Mouse (Mus musculus) embryonic facial prominence, embryonic 13.5 days (tissue): ENCODE measurements around the gene Mpp6. TPM values are rescaled to one million over a fixed set of nuclear protein-coding genes. Genes with fewer than 3 reads are reported as not detected.

ENCODE experiments used
- ATAC-seq: fragments of 200-750 bp; cut with Nextera tagmentation; 2 replicates; pipeline ENCODE4 v1.8.0; 2017; ENCODE audit warnings: low read depth; ENCODE audit not compliant: insufficient number of reproducible peaks, insufficient read depth, low FRiP score, low TSS enrichment
- H3K27ac ChIP-seq: fragments of 300-500 bp; sonication (generic); 2 replicates; pipeline ENCODE4 v1.5.1; 2015; ENCODE audit warnings: moderate library complexity, mild to moderate bottlenecking, inconsistent platforms
- H3K27me3 ChIP-seq: fragments of 300-500 bp; sonication (generic); 2 replicates; pipeline ENCODE4 v1.6.1; 2015; ENCODE audit warnings: mild to moderate bottlenecking, inconsistent platforms
- H3K36me3 ChIP-seq: fragments of 300-500 bp; sonication (generic); 2 replicates; pipeline ENCODE4 v1.6.1; 2015; ENCODE audit warnings: mild to moderate bottlenecking, inconsistent platforms
- H3K4me1 ChIP-seq: fragments of 300-500 bp; sonication (generic); 2 replicates; pipeline ENCODE4 v1.6.1; 2015; ENCODE audit warnings: inconsistent platforms
- H3K4me2 ChIP-seq: fragments of 300-500 bp; sonication (generic); 2 replicates; pipeline ENCODE4 v1.6.1; 2015; ENCODE audit warnings: moderate library complexity, mild to moderate bottlenecking, inconsistent platforms
- H3K4me3 ChIP-seq: fragments of 300-500 bp; sonication (generic); 2 replicates; pipeline ENCODE4 v1.5.1; 2015; ENCODE audit warnings: mild to moderate bottlenecking, inconsistent platforms
- H3K9ac ChIP-seq: fragments of 300-500 bp; sonication (generic); 2 replicates; pipeline ENCODE4 v1.6.1; 2015; ENCODE audit warnings: mild to moderate bottlenecking, inconsistent platforms
- H3K9me3 ChIP-seq: fragments of 300-500 bp; sonication (generic); 2 replicates; pipeline ENCODE4 v1.6.1; 2016; ENCODE audit warnings: inconsistent platforms
- WGBS: fragments of 180-500 bp; shearing (Covaris S2); methylation state at CpG from one replicate; pipeline ENCODE4 v1.1.7; 2015; ENCODE audit warnings: mixed read lengths; 5-methylcytosine and 5-hydroxymethylcytosine counted together
- polyA plus RNA-seq: library from polyadenylated mRNA; unstranded; fragments of >200 nt; fragmentation: Nextera tagmentation; extraction: Ambion mirVana; gene quantifications from 2 replicates; pipeline ENCODE4 v1.2.1, GENCODE M21; 2015

Gene Mpp6
- polyA plus RNA-seq: 54.8 and 56.6 TPM in 2 replicates

GRCm38 (mm10) chr6:50109757-50110378, at the start of gene Mpp6:
TSS of gene Mpp6 (plus strand) at chr6:50110241.
- under 1% methylated on average over 70 of the region's 74 CpGs for WGBS

GRCm38 (mm10) chr6:50066172-50066571, 43.9 kb upstream of the Mpp6 start:
- 86% methylated on average over 6 of the region's 6 CpGs for WGBS

More at GRCm38 (mm10) chr6:50109757-50110378, at the start of gene Mpp6:
- peak; percentile 83 for ATAC-seq
- H3K9ac ChIP-seq: peak within 1 kb of the TSS; percentile 88
- peak within 1 kb of the TSS; percentile 75 for H3K27ac ChIP-seq
- H3K4me3 ChIP-seq: peak within 1 kb of the TSS; percentile 80
- no peaks in the 10 kb centered on the region for H3K36me3 ChIP-seq
- peaks cover 7% of the 10 kb centered on the region; the same call in 1 of the 2 replicates for H3K27me3 ChIP-seq
- no peaks in the 10 kb centered on the region for H3K9me3 ChIP-seq
- peak within 1 kb of the TSS; percentile 79 for H3K4me2 ChIP-seq
- peaks cover 17% of the 10 kb centered on the region for H3K4me1 ChIP-seq

GRCm38 (mm10) chr6:50068490-50068889, 41.6 kb upstream of the Mpp6 start:
- H3K27ac ChIP-seq: no peak overlapping the region
- H3K4me1 ChIP-seq: no peaks in the 10 kb centered on the region
- no peak overlapping the region for H3K4me2 ChIP-seq
- H3K9me3 ChIP-seq: no peaks in the 10 kb centered on the region
- H3K4me3 ChIP-seq: no peak overlapping the region
- no peak for ATAC-seq
- H3K36me3 ChIP-seq: no peaks in the 10 kb centered on the region
- H3K27me3 ChIP-seq: no peaks in the 10 kb centered on the region
- no peak overlapping the region for H3K9ac ChIP-seq

More at GRCm38 (mm10) chr6:50066172-50066571, 43.9 kb upstream of the Mpp6 start:
- Histone ChIP-seq H3K9ac (no peak overlapping the region), H3K27ac (no peak overlapping the region), H3K4me1 (no peaks in the 10 kb centered on the region), H3K27me3 (no peaks in the 10 kb centered on the region), H3K4me3 (no peak overlapping the region), H3K4me2 (no peak overlapping the region), H3K36me3 (no peaks in the 10 kb centered on the region), H3K9me3 (no peaks in the 10 kb centered on the region)
- no peak for ATAC-seq

DNA sequence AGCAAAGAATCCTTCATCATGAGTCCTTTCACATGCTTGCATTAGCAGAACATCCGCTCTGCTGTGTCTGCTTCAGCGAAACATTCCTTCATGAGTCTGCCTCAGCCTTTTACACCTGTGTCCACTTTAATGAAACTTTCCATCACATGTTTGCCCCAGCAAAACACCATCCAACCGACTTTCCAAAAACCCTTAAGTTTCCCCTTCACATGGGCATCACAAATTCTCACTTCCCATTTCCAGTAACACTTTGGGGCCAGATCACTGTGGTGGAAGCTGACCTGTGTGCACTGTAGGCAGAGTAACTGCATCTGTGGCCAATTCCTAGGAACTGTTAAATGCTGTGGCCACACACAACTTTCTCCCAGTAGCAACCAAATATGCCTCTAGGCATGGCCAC, 34.8 kb upstream of the Mpp6 start:
- no peak overlapping the region for H3K27ac ChIP-seq
- H3K36me3 ChIP-seq: no peaks in the 10 kb centered on the region
- no peak overlapping the region for H3K9ac ChIP-seq
- ATAC-seq: no peak
- no peaks in the 10 kb centered on the region for H3K9me3 ChIP-seq
- no peaks in the 10 kb centered on the region for H3K4me1 ChIP-seq
- WGBS: 83% methylated on average over 3 of the region's 3 CpGs
- no peak overlapping the region for H3K4me3 ChIP-seq
- H3K4me2 ChIP-seq: no peak overlapping the region
- H3K27me3 ChIP-seq: no peaks in the 10 kb centered on the region

GRCm38 (mm10) chr6:50076473-50076872, 33.6 kb upstream of the Mpp6 start:
- WGBS: 47% methylated on average over 2 of the region's 2 CpGs
- Histone ChIP-seq H3K9me3 (no peaks in the 10 kb centered on the region), H3K4me2 (no peak overlapping the region), H3K9ac (no peak overlapping the region), H3K27ac (no peak overlapping the region), H3K4me3 (no peak overlapping the region), H3K27me3 (no peaks in the 10 kb centered on the region), H3K4me1 (no peaks in the 10 kb centered on the region), H3K36me3 (no peaks in the 10 kb centered on the region)
- no peak for ATAC-seq

- H3K4me1 ChIP-seq: no peaks in the 10 kb centered on the region
- no peak for ATAC-seq
- no peaks in the 10 kb centered on the region for H3K27me3 ChIP-seq
- H3K9ac ChIP-seq: no peak overlapping the region
- 71% methylated on average over 7 of the region's 7 CpGs for WGBS
- H3K27ac ChIP-seq: no peak overlapping the region
- H3K9me3 ChIP-seq: no peaks in the 10 kb centered on the region
- no peak overlapping the region for H3K4me2 ChIP-seq
- no peak overlapping the region for H3K4me3 ChIP-seq
- no peaks in the 10 kb centered on the region for H3K36me3 ChIP-seq
Observed at GRCm38 (mm10) chr6:50080431-50080830, 29.6 kb upstream of the Mpp6 start.

GRCm38 (mm10) chr6:50085206-50085605, 24.8 kb upstream of the Mpp6 start:
- H3K27ac ChIP-seq: no peak overlapping the region
- H3K9ac ChIP-seq: no peak overlapping the region
- no peak for ATAC-seq
- 67% methylated on average over 4 of the region's 4 CpGs for WGBS
- no peak overlapping the region for H3K4me2 ChIP-seq
- no peak overlapping the region for H3K4me3 ChIP-seq
- no peaks in the 10 kb centered on the region for H3K27me3 ChIP-seq
- H3K4me1 ChIP-seq: no peaks in the 10 kb centered on the region
- no peaks in the 10 kb centered on the region for H3K36me3 ChIP-seq
- no peaks in the 10 kb centered on the region for H3K9me3 ChIP-seq

GRCm38 (mm10) chr6:50089333-50089732, 20.7 kb upstream of the Mpp6 start:
- H3K27ac ChIP-seq: no peak overlapping the region
- 82% methylated on average over 5 of the region's 5 CpGs for WGBS
- H3K4me2 ChIP-seq: no peak overlapping the region
- H3K4me3 ChIP-seq: no peak overlapping the region
- H3K27me3 ChIP-seq: no peaks in the 10 kb centered on the region
- no peak overlapping the region for H3K9ac ChIP-seq
- no peak for ATAC-seq
- no peaks in the 10 kb centered on the region for H3K4me1 ChIP-seq
- no peaks in the 10 kb centered on the region for H3K36me3 ChIP-seq
- H3K9me3 ChIP-seq: no peaks in the 10 kb centered on the region

GRCm38 (mm10) chr6:50090221-50090620, 19.8 kb upstream of the Mpp6 start:
- no peaks in the 10 kb centered on the region for H3K4me1 ChIP-seq
- ATAC-seq: no peak
- H3K4me3 ChIP-seq: no peak overlapping the region
- no peaks in the 10 kb centered on the region for H3K36me3 ChIP-seq
- no peak overlapping the region for H3K9ac ChIP-seq
- WGBS: 75% methylated on average over 7 of the region's 7 CpGs
- no peak overlapping the region for H3K27ac ChIP-seq
- no peaks in the 10 kb centered on the region for H3K9me3 ChIP-seq
- H3K27me3 ChIP-seq: no peaks in the 10 kb centered on the region
- H3K4me2 ChIP-seq: no peak overlapping the region

DNA sequence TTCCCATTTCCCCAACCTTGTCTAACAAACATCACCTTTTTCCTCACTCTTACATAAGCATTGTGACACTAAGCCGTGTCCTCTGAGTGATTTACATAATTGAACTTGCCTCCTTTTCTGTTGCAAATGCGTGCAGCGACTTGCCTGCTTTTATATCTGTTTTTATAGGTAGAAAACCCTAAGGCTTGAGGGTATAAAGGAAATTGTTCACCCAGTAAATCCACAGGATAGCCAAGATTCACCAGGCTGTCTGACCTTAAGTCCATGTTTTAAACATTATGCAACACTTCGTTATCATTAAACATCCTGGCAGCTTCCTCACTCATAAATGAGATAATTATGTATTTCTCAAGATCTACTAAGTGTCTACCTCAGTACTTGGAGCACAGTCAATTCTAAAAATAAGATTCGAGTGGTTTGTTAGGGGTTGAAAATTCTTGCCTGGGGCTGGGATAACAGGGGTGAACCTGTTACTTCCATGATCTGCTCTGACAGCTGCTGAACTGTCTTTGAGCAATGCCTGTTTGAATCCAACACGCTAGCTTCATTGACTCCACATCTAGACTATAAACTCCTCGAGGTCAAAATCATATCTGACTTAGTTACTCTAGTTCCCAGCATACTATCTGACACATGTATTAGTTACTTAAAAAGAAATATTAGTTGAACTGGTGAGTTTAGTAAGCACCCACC, 18.4 kb upstream of the Mpp6 start:
- H3K9ac ChIP-seq: no peak overlapping the region
- H3K9me3 ChIP-seq: no peaks in the 10 kb centered on the region
- WGBS: 69% methylated on average over 7 of the region's 7 CpGs
- H3K36me3 ChIP-seq: no peaks in the 10 kb centered on the region
- H3K4me3 ChIP-seq: no peak overlapping the region
- no peak overlapping the region for H3K4me2 ChIP-seq
- H3K27ac ChIP-seq: no peak overlapping the region
- H3K4me1 ChIP-seq: no peaks in the 10 kb centered on the region
- no peaks in the 10 kb centered on the region for H3K27me3 ChIP-seq
- ATAC-seq: no peak

DNA sequence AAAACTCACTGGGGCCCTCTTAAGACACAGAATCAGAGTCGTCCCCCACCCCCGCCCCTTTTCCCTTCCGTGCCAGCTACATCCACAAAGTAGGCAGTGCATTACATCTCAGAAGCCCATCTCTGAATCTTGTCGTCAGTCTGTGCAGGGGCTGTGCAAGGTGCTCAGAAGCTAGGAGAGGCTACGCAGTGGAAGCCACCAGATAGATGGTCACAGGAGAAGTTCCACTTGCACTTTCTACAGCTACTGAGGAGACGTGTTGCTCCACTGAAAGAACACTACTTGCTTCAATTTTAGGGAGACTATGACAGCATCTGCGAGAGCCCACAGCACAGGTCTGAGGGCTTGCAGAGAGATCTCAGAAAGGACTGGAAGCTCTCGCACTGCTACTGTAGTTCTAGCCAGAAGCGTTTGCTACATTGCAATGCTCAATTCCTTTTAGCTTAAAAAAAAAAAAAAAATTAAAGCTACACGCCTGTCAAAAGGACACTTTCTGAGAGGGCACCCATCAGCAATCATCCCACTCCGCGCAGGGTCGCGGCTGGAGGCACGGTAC, 762 bp upstream of the Mpp6 start:
- Histone ChIP-seq H3K4me3 (peak overlapping the region; percentile 80), H3K9ac (peak overlapping the region; percentile 88), H3K27ac (peak overlapping the region; percentile 75), H3K4me1 (peaks cover 17% of the 10 kb centered on the region), H3K9me3 (no peaks in the 10 kb centered on the region), H3K4me2 (peak overlapping the region; percentile 79), H3K27me3 (peaks cover 7% of the 10 kb centered on the region; the same call in 1 of the 2 replicates), H3K36me3 (no peaks in the 10 kb centered on the region)
- no peak; the same call in 1 of the 2 replicates for ATAC-seq
- WGBS: 4% methylated on average over 15 of the region's 15 CpGs
